Mouse (Mus musculus): Measurements from ENCODE around the gene Ube2l6. TPM values are rescaled to one million over a fixed set of nuclear protein-coding genes. Genes with fewer than 3 reads are reported as not detected.
A peak's percentile ranks its signal among the peaks of the same experiment; 100 is the strongest.

The Ube2l6 gene
- polyA plus RNA-seq, 1 experiment from 2014 or later, result 28.6 TPM

GRCm38 (mm10) chr2:84806546-84806945, 7.9 kb downstream of the Ube2l6 start:
- Histone ChIP-seq H3K4me3 (ENCODE audit: low read depth, low read length) (no peak overlapping the region), H3K4me1 (replicated peaks; ENCODE audit: control insufficient read depth, insufficient read depth) (0 out of 2 replicates have a peak, but pooled peaks cover 2% of the 10 kb centered on the region), H3K27me3 (ENCODE audit: control insufficient read depth, insufficient read depth, low read length) (no peaks in the 10 kb centered on the region), H3K9ac (ENCODE audit: low read length) (no peak overlapping the region), H3K4me2 (replicated peaks; ENCODE audit: low read depth) (no peak overlapping the region), H3K9me3 (ENCODE audit: control insufficient read depth, low read length) (no peaks in the 10 kb centered on the region), H3K36me3 (ENCODE audit: control insufficient read depth, insufficient read depth, low read length) (0 out of 2 replicates have a peak, but pooled peaks cover 3% of the 10 kb centered on the region), H3K27ac (replicated peaks) (no peak overlapping the region)
- TF ChIP-seq CTCF (IDR thresholded peaks at IDR 0.05; ENCODE audit: low read depth), result no peak
- no peak for TF ChIP-seq EP300 (optimal IDR thresholded peaks at IDR 0.05)
- 47% methylated on average over 5 of the region's 5 CpGs for WGBS
- DNase-seq (ENCODE audit: low spot score) (no peak), ATAC-seq (ENCODE audit: low FRiP score, low TSS enrichment) (no peak)

GRCm38 (mm10) chr2:84809330-84809729, 10.7 kb downstream of the Ube2l6 start:
- TF ChIP-seq EP300 (optimal IDR thresholded peaks at IDR 0.05) (no peak), CTCF (IDR thresholded peaks at IDR 0.05; ENCODE audit: low read depth) (no peak)

DNA sequence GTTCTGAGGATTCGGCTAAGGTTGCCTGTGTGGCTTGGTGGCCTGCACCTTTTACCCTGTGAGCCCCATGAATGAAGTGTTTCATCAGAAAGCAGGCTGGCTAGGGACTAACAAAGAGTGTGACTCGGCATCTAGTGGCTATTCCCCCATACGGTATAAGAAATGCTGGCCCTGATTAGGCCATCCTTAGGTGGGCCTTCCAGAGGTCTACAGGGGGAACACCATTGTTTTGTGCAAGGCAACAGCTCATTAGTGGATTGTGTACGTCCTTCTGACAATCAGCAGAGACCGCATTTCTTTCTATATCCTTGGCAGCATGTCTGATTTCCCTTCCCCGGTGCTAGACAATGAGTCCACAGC, 11.9 kb downstream of the Ube2l6 start:
- no peaks in the 10 kb centered on the region for H3K27me3 ChIP-seq (ENCODE audit: control insufficient read depth, insufficient read depth, low read length)
- no peak for DNase-seq (ENCODE audit: low spot score)
- ATAC-seq (ENCODE audit: low FRiP score, low TSS enrichment), result 0 out of 2 replicates have a peak, but pooled peaks have one; percentile 4
- no peak overlapping the region for H3K27ac ChIP-seq (replicated peaks)
- no peaks in the 10 kb centered on the region for H3K9me3 ChIP-seq (ENCODE audit: control insufficient read depth, low read length)
- no peak overlapping the region for H3K4me3 ChIP-seq (ENCODE audit: low read depth, low read length)
- WGBS, result 73% methylated on average over 6 of the region's 6 CpGs
- no peak for TF ChIP-seq CTCF (IDR thresholded peaks at IDR 0.05; ENCODE audit: low read depth)
- TF ChIP-seq EP300 (optimal IDR thresholded peaks at IDR 0.05), result no peak
- 0 out of 2 replicates have a peak, but pooled peaks cover 2% of the 10 kb centered on the region for H3K4me1 ChIP-seq (replicated peaks; ENCODE audit: control insufficient read depth, insufficient read depth)
- H3K4me2 ChIP-seq (replicated peaks; ENCODE audit: low read depth), result no peak overlapping the region
- H3K36me3 ChIP-seq (ENCODE audit: control insufficient read depth, insufficient read depth, low read length), result no peaks in the 10 kb centered on the region
- no peak overlapping the region for H3K9ac ChIP-seq (ENCODE audit: low read length)

More at GRCm38 (mm10) chr2:84809330-84809729, 10.7 kb downstream of the Ube2l6 start:
- DNase-seq (ENCODE audit: low spot score) (no peak), ATAC-seq (ENCODE audit: low FRiP score, low TSS enrichment) (no peak)
- Histone ChIP-seq H3K27ac (replicated peaks) (no peak overlapping the region), H3K9me3 (ENCODE audit: control insufficient read depth, low read length) (no peaks in the 10 kb centered on the region), H3K9ac (ENCODE audit: low read length) (no peak overlapping the region), H3K4me2 (replicated peaks; ENCODE audit: low read depth) (no peak overlapping the region), H3K27me3 (ENCODE audit: control insufficient read depth, insufficient read depth, low read length) (no peaks in the 10 kb centered on the region), H3K4me1 (replicated peaks; ENCODE audit: control insufficient read depth, insufficient read depth) (0 out of 2 replicates have a peak, but pooled peaks cover 2% of the 10 kb centered on the region), H3K4me3 (ENCODE audit: low read depth, low read length) (no peak overlapping the region), H3K36me3 (ENCODE audit: control insufficient read depth, insufficient read depth, low read length) (no peaks in the 10 kb centered on the region)

DNA sequence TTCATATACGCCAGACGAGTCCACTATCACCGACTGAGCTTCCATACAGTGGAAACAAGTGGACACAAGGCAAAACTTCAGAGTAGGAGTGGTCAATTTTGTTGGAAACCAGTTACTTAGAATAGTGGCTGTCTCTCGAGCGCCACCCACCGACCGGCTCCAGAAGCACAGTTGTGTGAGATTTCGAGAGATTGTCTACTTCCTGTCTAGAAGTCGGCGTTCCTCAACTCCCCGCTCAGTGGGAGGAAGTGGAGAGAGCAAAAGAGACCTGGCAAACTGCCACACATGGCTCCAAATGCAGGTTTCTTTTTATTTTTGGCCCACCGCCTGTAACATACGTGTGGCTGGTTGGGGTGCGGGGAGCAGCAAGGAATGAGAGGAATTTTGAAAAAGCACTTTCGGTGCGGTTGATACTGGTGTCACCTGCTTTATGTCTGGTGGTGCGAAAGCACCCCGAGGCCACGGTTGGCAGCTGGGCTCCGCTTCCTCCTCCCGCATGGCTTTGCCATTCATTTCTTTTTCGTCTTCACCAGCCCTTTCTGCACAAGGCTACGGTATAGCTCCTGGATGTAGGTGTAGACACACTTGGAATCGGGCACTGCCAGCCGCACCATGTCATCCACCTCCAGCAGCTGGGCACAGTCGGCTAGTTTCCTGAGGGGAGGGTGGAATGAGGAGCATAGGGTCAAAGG, 12.4 kb downstream of the Ube2l6 start:
- 32% methylated on average over 26 of the region's 26 CpGs for WGBS
- no peaks in the 10 kb centered on the region for H3K27me3 ChIP-seq (ENCODE audit: control insufficient read depth, insufficient read depth, low read length)
- H3K27ac ChIP-seq (replicated peaks), result 0 out of 2 replicates have a peak overlapping the region, but pooled peaks have one; percentile 8
- peak overlapping the region; percentile 53 for H3K4me2 ChIP-seq (replicated peaks; ENCODE audit: low read depth)
- 0 out of 2 replicates have a peak, but pooled peaks cover 2% of the 10 kb centered on the region for H3K4me1 ChIP-seq (replicated peaks; ENCODE audit: control insufficient read depth, insufficient read depth)
- peak; percentile 80 for ATAC-seq (ENCODE audit: low FRiP score, low TSS enrichment)
- H3K9me3 ChIP-seq (ENCODE audit: control insufficient read depth, low read length), result no peaks in the 10 kb centered on the region
- TF ChIP-seq CTCF (IDR thresholded peaks at IDR 0.05; ENCODE audit: low read depth), result peak; percentile 87
- TF ChIP-seq EP300 (optimal IDR thresholded peaks at IDR 0.05), result no peak
- peak overlapping the region; percentile 35 for H3K4me3 ChIP-seq (ENCODE audit: low read depth, low read length)
- H3K36me3 ChIP-seq (ENCODE audit: control insufficient read depth, insufficient read depth, low read length), result no peaks in the 10 kb centered on the region
- DNase-seq (ENCODE audit: low spot score), result peak; percentile 90
- no peak overlapping the region for H3K9ac ChIP-seq (ENCODE audit: low read length)

- H3K27ac ChIP-seq (replicated peaks), result no peak overlapping the region
- H3K9ac ChIP-seq (ENCODE audit: low read length), result no peak overlapping the region
- no peak overlapping the region for H3K4me2 ChIP-seq (replicated peaks; ENCODE audit: low read depth)
- 67% methylated on average over 7 of the region's 7 CpGs for WGBS
- no peaks in the 10 kb centered on the region for H3K27me3 ChIP-seq (ENCODE audit: control insufficient read depth, insufficient read depth, low read length)
- no peak overlapping the region for H3K4me3 ChIP-seq (ENCODE audit: low read depth, low read length)
- 0 out of 2 replicates have a peak, but pooled peaks cover 2% of the 10 kb centered on the region for H3K4me1 ChIP-seq (replicated peaks; ENCODE audit: control insufficient read depth, insufficient read depth)
- TF ChIP-seq CTCF (IDR thresholded peaks at IDR 0.05; ENCODE audit: low read depth) (no peak), EP300 (optimal IDR thresholded peaks at IDR 0.05) (no peak)
- no peaks in the 10 kb centered on the region for H3K36me3 ChIP-seq (ENCODE audit: control insufficient read depth, insufficient read depth, low read length)
- DNase-seq (ENCODE audit: low spot score) (peak; percentile 29), ATAC-seq (ENCODE audit: low FRiP score, low TSS enrichment) (no peak)
- no peaks in the 10 kb centered on the region for H3K9me3 ChIP-seq (ENCODE audit: control insufficient read depth, low read length)
Observed at GRCm38 (mm10) chr2:84811880-84812279, 13.3 kb downstream of the Ube2l6 start.

DNA sequence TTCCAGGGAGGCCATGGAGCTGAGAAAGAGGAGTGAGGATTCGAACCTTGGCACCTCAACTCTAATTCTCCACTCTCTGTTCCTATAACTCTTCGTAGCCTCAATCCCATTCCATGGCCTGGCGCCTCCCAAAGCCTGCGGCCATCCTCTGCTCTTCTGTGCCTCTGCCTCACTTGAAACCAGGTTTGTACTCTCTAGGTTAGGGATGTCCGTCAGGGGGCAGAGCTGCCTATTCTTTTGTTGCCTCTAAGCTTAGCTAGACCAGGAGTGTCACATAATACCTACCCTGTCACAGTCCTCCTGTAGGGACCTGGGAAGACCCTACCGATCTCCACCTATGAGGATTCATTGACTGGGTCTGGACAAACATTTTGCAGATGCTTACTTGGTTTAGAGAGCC, 14.0 kb downstream of the Ube2l6 start:
- DNase-seq (ENCODE audit: low spot score) (no peak), ATAC-seq (ENCODE audit: low FRiP score, low TSS enrichment) (no peak)
- H3K4me1 ChIP-seq (replicated peaks; ENCODE audit: control insufficient read depth, insufficient read depth), result 0 out of 2 replicates have a peak, but pooled peaks cover 2% of the 10 kb centered on the region
- no peak overlapping the region for H3K27ac ChIP-seq (replicated peaks)
- H3K9ac ChIP-seq (ENCODE audit: low read length), result no peak overlapping the region
- H3K4me2 ChIP-seq (replicated peaks; ENCODE audit: low read depth), result no peak overlapping the region
- no peak overlapping the region for H3K4me3 ChIP-seq (ENCODE audit: low read depth, low read length)
- H3K36me3 ChIP-seq (ENCODE audit: control insufficient read depth, insufficient read depth, low read length), result no peaks in the 10 kb centered on the region
- 85% methylated on average over 6 of the region's 6 CpGs for WGBS
- H3K9me3 ChIP-seq (ENCODE audit: control insufficient read depth, low read length), result no peaks in the 10 kb centered on the region
- H3K27me3 ChIP-seq (ENCODE audit: control insufficient read depth, insufficient read depth, low read length), result no peaks in the 10 kb centered on the region
- TF ChIP-seq CTCF (IDR thresholded peaks at IDR 0.05; ENCODE audit: low read depth) (no peak), EP300 (optimal IDR thresholded peaks at IDR 0.05) (no peak)

Measured in stomach, postnatal 0 days (tissue).